Mouse (Mus musculus) liver, embryonic 12.5 days (tissue): ENCODE results near the gene Igfbp7. TPM values are rescaled to one million over a fixed set of nuclear protein-coding genes. Genes with fewer than 3 reads are reported as not detected.

ENCODE experiments used
- ATAC-seq: fragments of 200-750 bp; cut with Nextera tagmentation; 2 replicates; pipeline ENCODE4 v1.8.0; 2017; ENCODE audit warnings: moderate number of reproducible peaks, mild to moderate bottlenecking, moderate library complexity
- H3K27ac ChIP-seq: fragments of 300-500 bp; sonication (generic); 2 replicates; pipeline ENCODE4 v1.5.1; 2016; ENCODE audit warnings: mild to moderate bottlenecking
- H3K27me3 ChIP-seq: fragments of 300-500 bp; sonication (generic); replicated peaks from 2 replicates; pipeline ENCODE4 v1.6.1; 2016; ENCODE audit warnings: mild to moderate bottlenecking, moderate library complexity
- H3K36me3 ChIP-seq: fragments of 300-500 bp; sonication (generic); 2 replicates; pipeline ENCODE4 v1.6.1; 2016; ENCODE audit warnings: mild to moderate bottlenecking, moderate library complexity
- H3K4me1 ChIP-seq: fragments of 300-500 bp; sonication (generic); 2 replicates; pipeline ENCODE4 v1.6.1; 2016
- H3K4me2 ChIP-seq: fragments of 300-500 bp; sonication (generic); 2 replicates; pipeline ENCODE4 v1.6.1; 2016; ENCODE audit warnings: mild to moderate bottlenecking, moderate library complexity
- H3K4me3 ChIP-seq: fragments of 300-500 bp; sonication (generic); 2 replicates; pipeline ENCODE4 v1.5.1; 2016; ENCODE audit warnings: mild to moderate bottlenecking, moderate library complexity
- H3K9ac ChIP-seq: fragments of 300-500 bp; sonication (generic); 2 replicates; pipeline ENCODE4 v1.6.1; 2016; ENCODE audit warnings: mild to moderate bottlenecking, moderate library complexity
- H3K9me3 ChIP-seq: fragments of 300-500 bp; sonication (generic); replicated peaks from 2 replicates; pipeline ENCODE4 v1.6.1; 2016; ENCODE audit warnings: mild to moderate bottlenecking, moderate library complexity
- WGBS: fragments of 180-500 bp; shearing (Covaris S2); methylation state at CpG from one replicate; pipeline ENCODE4 v1.1.7; 2016; ENCODE audit not compliant: insufficient replicate concordance; 5-methylcytosine and 5-hydroxymethylcytosine counted together
- polyA plus RNA-seq: library from polyadenylated mRNA; unstranded; fragments of >200 nt; fragmentation: Nextera tagmentation; extraction: Ambion mirVana; gene quantifications from 2 replicates; pipeline ENCODE4 v1.2.1, GENCODE M21; 2016

The Igfbp7 gene
- polyA plus RNA-seq, 1 experiment from 2014 or later, result 13.4 TPM

GRCm38 (mm10) chr5:77314206-77314605 is 93.6 kb downstream of the Igfbp7 start:
- no peaks in the 10 kb centered on the region for H3K27me3 ChIP-seq
- H3K27ac ChIP-seq, result no peak overlapping the region
- no peak overlapping the region for H3K9ac ChIP-seq
- no peak overlapping the region for H3K4me3 ChIP-seq
- WGBS, result 91% methylated on average over 4 of the region's 4 CpGs
- H3K36me3 ChIP-seq, result peaks cover 67% of the 10 kb centered on the region
- peaks cover 16% of the 10 kb centered on the region for H3K4me1 ChIP-seq
- no peaks in the 10 kb centered on the region for H3K9me3 ChIP-seq
- no peak for ATAC-seq
- H3K4me2 ChIP-seq, result no peak overlapping the region

GRCm38 (mm10) chr5:77309924-77310772 is 97.7 kb downstream of the Igfbp7 start, which contains the start of the genes Noa1 and Polr2b:
Noa1 (minus strand) TSS chr5:77310084.
Polr2b (plus strand) TSS chr5:77310147.
- WGBS, result under 1% methylated on average over 84 of the region's 85 CpGs
- peak within 1 kb of the TSS; percentile 90 for H3K27ac ChIP-seq
- peak within 1 kb of the TSS; percentile 85 for H3K4me3 ChIP-seq
- H3K4me1 ChIP-seq, result peaks cover 39% of the 10 kb centered on the region
- H3K27me3 ChIP-seq, result no peaks in the 10 kb centered on the region
- no peaks in the 10 kb centered on the region for H3K9me3 ChIP-seq
- H3K9ac ChIP-seq, result peak within 1 kb of the TSS; percentile 83
- H3K36me3 ChIP-seq, result peaks cover 52% of the 10 kb centered on the region
- ATAC-seq, result peak; percentile 93
- peak within 1 kb of the TSS; percentile 95 for H3K4me2 ChIP-seq

- peaks cover 52% of the 10 kb centered on the region for H3K36me3 ChIP-seq
- WGBS, result under 1% methylated on average over 76 of the region's 76 CpGs
- no peaks in the 10 kb centered on the region for H3K9me3 ChIP-seq
- ATAC-seq, result peak; percentile 17
- peaks cover 39% of the 10 kb centered on the region for H3K4me1 ChIP-seq
- H3K4me2 ChIP-seq, result peak overlapping the region; percentile 95
- H3K9ac ChIP-seq, result peak overlapping the region; percentile 83
- H3K27me3 ChIP-seq, result no peaks in the 10 kb centered on the region
- H3K4me3 ChIP-seq, result peak overlapping the region; percentile 85
- peak overlapping the region; percentile 90 for H3K27ac ChIP-seq
These were observed 98.6 kb downstream of the Igfbp7 start for GRCm38 (mm10) chr5:77309051-77309906.

- H3K4me3 ChIP-seq, result peak overlapping the region; percentile 85
- peaks cover 39% of the 10 kb centered on the region for H3K4me1 ChIP-seq
- H3K9ac ChIP-seq, result peak overlapping the region; percentile 83
- peaks cover 50% of the 10 kb centered on the region for H3K36me3 ChIP-seq
- peak; percentile 36; the same call in 1 of the 2 replicates for ATAC-seq
- no peaks in the 10 kb centered on the region for H3K27me3 ChIP-seq
- no peaks in the 10 kb centered on the region for H3K9me3 ChIP-seq
- H3K4me2 ChIP-seq, result peak overlapping the region; percentile 95
- peak overlapping the region; percentile 70 for H3K27ac ChIP-seq
- WGBS, result 44% methylated on average over 5 of the region's 5 CpGs
These were observed 99.9 kb downstream of the Igfbp7 start for GRCm38 (mm10) chr5:77307821-77308553.

GRCm38 (mm10) chr5:77301296-77301903 is 106.4 kb downstream of the Igfbp7 start:
- Histone ChIP-seq H3K4me1 (no peaks in the 10 kb centered on the region), H3K27me3 (no peaks in the 10 kb centered on the region), H3K27ac (no peak overlapping the region), H3K9me3 (no peaks in the 10 kb centered on the region), H3K4me3 (no peak overlapping the region), H3K4me2 (no peak overlapping the region), H3K36me3 (peaks cover 88% of the 10 kb centered on the region), H3K9ac (no peak overlapping the region)
- no peak for ATAC-seq
- 85% methylated on average over 6 of the region's 6 CpGs for WGBS

GRCm38 (mm10) chr5:77299486-77299885 is 108.4 kb downstream of the Igfbp7 start:
- Histone ChIP-seq H3K27me3 (no peaks in the 10 kb centered on the region), H3K9ac (no peak overlapping the region), H3K4me3 (no peak overlapping the region), H3K4me2 (no peak overlapping the region), H3K4me1 (no peaks in the 10 kb centered on the region), H3K36me3 (peaks cover 86% of the 10 kb centered on the region), H3K27ac (no peak overlapping the region), H3K9me3 (no peaks in the 10 kb centered on the region)
- no peak for ATAC-seq
- WGBS, result 66% methylated on average over 2 of the region's 2 CpGs

Other genes starting within 250 kb of the Igfbp7 start
- gene Spink2, start 196.6 kb downstream of the Igfbp7 start, polyA plus RNA-seq, result 0.23 TPM in 1 of 2 replicates, not detected in the other
- gene Rest, start 142.6 kb downstream of the Igfbp7 start, polyA plus RNA-seq, result 12.3 and 12.9 TPM in 2 replicates
- gene Noa1, start 98.0 kb downstream of the Igfbp7 start, polyA plus RNA-seq, result 40.7 and 44.9 TPM in 2 replicates
- gene Polr2b, start 97.9 kb downstream of the Igfbp7 start, polyA plus RNA-seq, result 46.0 and 49.1 TPM in 2 replicates